Mouse (Mus musculus) CD4-positive helper T cell, adult 2 months (primary cell): ENCODE data around the gene Vmn1r227.

ENCODE experiments used
- DNase-seq: peaks from one replicate; pipeline ENCODE4 v3.0.0-alpha.2; 2012; ENCODE audit warnings: low read depth, missing footprints, low spot score

Vmn1r227 gene

GRCm38 (mm10) chr17:20729543-20729942, at the start of gene Vmn1r227:
TSS of gene Vmn1r227 (plus strand) at chr17:20729843.
- no peak for DNase-seq

GRCm38 (mm10) chr17:20682543-20682942, 47.1 kb upstream of the Vmn1r227 start, which contains the start of gene Vmn1r226:
TSS of gene Vmn1r226 (plus strand) at chr17:20682843.
- no peak for DNase-seq

- DNase-seq, result no peak
These were observed 56.4 kb downstream of the Vmn1r227 start, which contains the start of gene Vmn1r228 for GRCm38 (mm10) chr17:20786057-20786456. TSS of gene Vmn1r228 (minus strand) at chr17:20786157.
